Mouse (Mus musculus) CD8-positive naive resting alpha-beta T cell, adult 2 months (primary cell): ENCODE measurements around the gene Arhgap6.

ENCODE experiments used
- DNase-seq, 2 experiments: peaks; one replicate each; pipeline ENCODE4 v3.0.0; 2022; ENCODE audit warnings: low read depth in 2 of 2, low spot score in 2 of 2

Arhgap6 gene

GRCm38 (mm10) chrX:169107372-169107771 is 312.5 kb downstream of the Arhgap6 start:
- DNase-seq: no peak

DNA sequence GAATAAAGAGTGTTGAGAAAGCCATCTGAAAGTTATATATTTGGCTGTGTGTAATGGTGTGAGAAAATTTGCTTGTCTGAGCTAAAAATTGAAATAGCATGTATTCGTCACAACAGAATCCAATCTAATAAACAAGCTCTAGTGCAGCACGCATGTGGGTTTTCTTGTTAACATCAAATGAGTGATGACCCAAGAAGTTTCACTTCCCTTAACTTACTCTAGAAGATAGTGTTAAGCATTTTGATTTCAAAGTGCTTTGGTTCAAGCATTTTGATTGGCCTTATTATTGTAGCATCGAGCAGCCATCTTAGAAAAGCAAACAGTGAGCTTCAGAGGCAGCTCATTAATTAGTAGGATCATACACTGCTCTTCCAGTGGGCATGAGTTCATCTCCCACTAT is 315.1 kb downstream of the Arhgap6 start:
- DNase-seq: no peak

DNA sequence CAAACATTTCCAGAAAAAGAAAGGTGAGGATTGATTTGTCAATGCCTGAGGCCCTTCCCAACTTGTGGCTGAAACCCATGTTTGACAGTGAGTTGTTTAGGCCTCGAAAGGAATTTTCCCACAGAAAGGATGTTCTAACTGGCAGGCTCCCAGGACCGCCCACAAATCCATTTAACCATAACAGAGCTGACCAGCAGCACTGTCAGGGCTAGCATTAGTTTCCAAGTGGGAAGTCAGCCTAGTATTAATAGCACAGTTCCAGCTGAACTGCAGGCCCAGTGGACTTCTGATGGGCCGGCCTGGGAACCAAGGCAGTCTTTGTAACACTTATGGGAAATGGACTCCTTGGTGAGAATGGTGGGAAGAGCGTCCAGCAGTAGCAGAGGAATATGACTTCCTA is 317.8 kb downstream of the Arhgap6 start:
- DNase-seq: no peak

- no peak for DNase-seq
Observed at GRCm38 (mm10) chrX:169123115-169123772, 328.3 kb downstream of the Arhgap6 start.

- no peak for DNase-seq
Observed at GRCm38 (mm10) chrX:169123773-169124151, 328.9 kb downstream of the Arhgap6 start.

DNA sequence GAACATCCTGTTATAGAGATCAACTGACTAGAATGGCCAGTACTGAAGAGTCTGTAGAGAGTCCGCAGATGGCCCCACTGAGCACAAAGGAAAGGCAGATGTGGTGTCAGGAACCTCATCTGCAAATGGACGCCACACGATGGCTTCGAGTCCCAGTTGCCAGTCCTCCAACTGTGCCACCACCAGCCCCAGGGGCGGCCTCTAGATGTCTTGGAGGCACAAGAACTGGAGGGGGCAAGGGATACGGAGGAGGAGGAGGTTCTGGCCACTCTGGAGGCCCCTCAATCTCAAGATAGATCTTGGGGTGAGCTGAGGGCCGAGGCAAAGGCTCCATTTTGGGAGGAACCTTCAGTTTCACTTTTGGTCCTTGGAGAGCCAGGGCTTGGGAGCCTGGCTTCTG is 344.9 kb downstream of the Arhgap6 start:
- no peak for DNase-seq

DNA sequence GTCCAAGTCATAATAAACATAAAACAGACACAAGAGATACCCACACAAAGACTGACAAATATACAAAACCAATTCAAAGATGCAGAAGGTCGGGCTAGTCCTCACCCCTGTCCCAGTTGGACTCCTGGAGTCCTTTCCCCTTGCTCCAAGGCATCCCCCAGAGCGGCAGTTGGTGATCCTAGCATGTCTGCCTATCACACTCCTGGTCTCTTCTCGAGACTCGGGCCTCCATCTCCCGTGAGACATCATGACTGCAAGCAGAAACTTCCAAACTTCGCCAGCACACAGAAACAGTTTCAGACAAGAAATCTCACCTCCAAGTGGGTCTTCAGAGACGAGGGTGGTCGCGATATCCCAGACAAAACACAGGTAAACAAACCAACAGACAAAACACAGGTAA is 345.6 kb downstream of the Arhgap6 start:
- no peak for DNase-seq

- no peak for DNase-seq
Observed at GRCm38 (mm10) chrX:169153805-169154204, 358.9 kb downstream of the Arhgap6 start.

DNA sequence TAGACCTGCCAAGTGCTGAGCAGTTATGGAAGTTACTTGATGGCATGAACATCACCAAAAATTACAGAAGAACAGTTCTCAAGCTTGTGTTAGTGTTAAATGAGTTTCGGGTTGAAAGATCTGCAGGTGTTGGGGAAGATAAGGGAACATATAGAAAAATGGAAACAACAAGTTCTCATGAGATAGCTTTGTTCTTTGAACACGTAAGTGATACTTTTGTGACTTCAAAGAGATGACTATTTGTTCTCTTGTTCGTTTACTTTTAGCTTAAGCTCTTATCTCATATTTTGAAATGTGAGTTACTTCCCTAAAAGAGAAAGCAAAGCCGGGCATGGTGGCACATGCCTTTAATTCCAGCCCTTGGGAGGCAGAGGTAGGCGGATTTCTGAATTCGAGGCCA is 363.5 kb downstream of the Arhgap6 start:
- DNase-seq: no peak

- no peak for DNase-seq
Observed at GRCm38 (mm10) chrX:169170981-169171380, 376.1 kb downstream of the Arhgap6 start.

GRCm38 (mm10) chrX:169173796-169174195 is 378.9 kb downstream of the Arhgap6 start:
- no peak for DNase-seq

DNA sequence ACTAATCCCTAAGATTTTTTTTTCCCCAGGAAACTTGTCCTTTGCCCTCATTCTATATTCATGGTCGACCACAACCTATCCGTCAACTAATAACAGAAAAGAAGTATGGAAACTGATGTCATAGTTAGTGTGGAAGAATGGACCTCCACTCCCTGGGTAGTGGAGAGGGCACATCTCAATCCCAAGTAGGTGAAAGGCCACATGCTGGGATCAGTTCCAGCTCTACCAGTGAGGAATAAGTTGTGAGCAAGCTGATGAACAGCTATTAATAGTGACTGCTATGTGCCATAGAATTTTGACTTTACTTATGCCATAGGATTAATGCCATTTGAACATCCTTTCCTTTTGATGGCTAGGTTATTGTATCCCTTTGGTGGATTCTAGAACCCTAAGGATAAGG is 383.7 kb downstream of the Arhgap6 start:
- no peak for DNase-seq

GRCm38 (mm10) chrX:169187100-169187499 is 392.2 kb downstream of the Arhgap6 start, which contains the start of gene Amelx:
Amelx (minus strand) TSS chrX:169187200.
- no peak for DNase-seq

- no peak for DNase-seq
Observed at GRCm38 (mm10) chrX:169210019-169210418, 415.1 kb downstream of the Arhgap6 start.

DNA sequence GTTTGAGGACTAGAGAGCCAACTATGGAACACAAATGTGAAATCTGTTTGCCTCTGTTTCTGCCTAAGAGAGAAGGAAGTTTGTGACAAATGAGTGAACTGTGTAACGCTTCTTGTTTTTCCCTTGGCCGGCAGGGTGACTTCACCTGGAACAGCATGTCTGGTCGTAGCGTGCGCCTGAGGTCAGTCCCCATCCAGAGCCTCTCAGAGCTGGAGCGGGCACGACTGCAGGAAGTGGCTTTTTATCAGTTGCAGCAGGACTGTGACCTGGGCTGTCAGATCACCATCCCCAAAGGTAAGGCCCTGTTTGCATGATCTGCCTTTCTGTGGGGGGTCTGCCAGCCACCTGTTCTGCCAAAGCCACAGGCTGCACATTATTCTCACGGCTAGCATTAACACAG is 425.2 kb downstream of the Arhgap6 start:
- no peak for DNase-seq

DNA sequence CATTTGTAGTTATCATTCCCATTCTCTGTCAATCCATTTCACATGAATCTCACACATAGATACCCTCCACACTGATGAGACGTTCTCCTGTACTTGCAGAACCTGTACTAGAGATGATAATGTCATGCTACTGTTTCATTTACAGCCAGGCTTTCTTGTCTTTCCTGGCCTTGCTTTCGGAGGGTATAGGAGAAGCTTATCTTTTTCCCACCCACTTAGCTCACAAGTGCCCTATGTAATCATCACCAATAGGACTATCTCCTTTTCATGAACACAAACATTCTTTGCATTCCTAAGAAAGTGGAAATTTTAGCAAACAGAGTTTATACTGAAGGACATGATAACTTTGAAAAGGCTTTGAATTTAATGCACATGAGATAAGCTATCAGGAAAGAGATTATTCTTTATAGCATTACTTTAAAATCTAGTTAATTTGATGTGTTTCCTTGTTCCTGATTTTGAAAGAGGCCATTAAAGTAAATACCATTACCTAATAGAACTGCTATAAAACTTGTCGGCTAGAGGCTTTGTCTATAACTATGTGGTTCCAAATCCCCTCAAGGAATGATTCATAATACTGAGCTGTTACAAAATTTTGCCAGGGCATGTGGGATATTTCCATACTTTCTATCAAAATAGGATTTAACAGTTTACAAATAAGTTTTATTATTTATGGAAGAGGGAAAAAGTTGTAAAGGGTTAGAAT is 427.6 kb downstream of the Arhgap6 start:
- DNase-seq: no peak

DNA sequence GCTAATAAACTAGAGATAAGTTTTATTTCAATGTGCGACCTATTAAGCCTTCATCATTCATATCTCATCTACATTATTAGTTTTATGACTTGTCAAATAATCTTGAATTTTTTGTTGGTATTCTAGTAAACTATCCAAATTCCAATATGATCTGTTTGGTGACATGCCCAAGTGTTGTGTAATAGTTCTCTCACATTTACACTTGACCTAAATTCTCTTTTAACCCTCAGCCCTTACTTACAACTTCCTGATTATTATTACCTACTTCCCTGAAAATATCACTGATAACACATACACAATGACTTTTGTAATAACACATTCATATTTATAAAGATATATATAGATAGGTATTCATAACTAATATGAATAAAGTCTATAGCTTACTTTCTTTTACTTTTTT is 461.0 kb downstream of the Arhgap6 start:
- DNase-seq: no peak

DNA sequence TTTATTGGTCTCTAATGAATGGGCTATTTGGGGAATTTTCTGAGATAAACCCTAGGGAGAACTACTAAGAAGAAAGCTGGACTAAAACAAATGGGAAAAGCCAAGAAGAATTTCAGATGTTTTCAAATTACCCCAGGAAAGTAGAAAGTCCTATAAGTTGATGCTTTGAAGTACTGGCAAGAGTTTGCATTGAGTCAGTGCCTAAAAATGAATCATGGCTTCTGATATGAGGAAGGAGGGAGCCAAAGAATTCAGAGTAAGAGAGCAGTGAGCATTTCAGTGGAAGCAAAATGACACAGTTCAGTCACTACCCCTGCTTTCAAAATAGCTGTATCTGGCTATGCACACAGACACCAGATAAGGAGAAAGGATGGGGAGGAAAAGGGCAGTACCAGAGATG is 461.8 kb downstream of the Arhgap6 start:
- no peak for DNase-seq

- DNase-seq: no peak
Observed at GRCm38 (mm10) chrX:169261034-169261433, 466.1 kb downstream of the Arhgap6 start.

- no peak for DNase-seq
Observed at GRCm38 (mm10) chrX:169262212-169262611, 467.3 kb downstream of the Arhgap6 start.

DNA sequence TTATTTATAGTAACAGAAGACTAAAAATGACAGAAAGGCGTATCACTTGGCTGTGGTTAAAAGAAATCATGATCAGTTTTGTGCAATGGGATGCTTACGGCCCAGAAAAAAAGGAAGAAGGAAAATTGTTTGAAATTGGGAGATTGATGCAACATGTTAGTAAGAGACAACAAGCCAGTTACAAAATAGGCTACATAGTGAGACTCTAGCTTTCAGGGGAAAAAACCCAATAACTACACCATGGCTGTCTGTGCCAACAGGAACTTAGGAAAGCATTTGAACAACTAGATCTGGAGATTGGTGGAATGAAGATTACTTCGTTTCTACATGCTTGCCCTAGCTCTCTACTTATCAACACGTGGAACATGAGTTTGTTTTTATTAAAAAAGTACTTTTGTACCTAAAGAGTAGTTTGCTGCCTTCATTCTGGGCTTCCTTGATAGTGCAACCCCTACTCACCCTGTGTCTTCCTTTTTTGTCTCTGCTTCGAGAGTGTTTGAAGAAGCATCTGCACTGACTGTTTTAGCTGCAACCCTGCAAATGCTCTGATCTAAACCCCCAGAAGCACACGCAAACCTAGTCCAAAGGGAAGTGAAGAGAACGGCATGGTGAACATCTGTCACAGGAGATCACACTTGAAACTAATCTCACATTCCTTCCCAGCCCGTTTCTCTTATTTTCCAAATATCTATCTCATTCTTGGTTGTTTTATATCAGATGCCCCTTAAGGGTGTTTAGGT is 468.7 kb downstream of the Arhgap6 start:
- no peak for DNase-seq

GRCm38 (mm10) chrX:169299579-169299978 is 504.7 kb downstream of the Arhgap6 start:
- DNase-seq: no peak
